Mouse (Mus musculus): ENCODE measurements around the gene 1700016K19Rik.

Gene 1700016K19Rik

GRCm38 (mm10) chr11:76037581-76038294 is 38.0 kb downstream of the 1700016K19Rik start:
- DNase-seq: peak; percentile 97

DNA sequence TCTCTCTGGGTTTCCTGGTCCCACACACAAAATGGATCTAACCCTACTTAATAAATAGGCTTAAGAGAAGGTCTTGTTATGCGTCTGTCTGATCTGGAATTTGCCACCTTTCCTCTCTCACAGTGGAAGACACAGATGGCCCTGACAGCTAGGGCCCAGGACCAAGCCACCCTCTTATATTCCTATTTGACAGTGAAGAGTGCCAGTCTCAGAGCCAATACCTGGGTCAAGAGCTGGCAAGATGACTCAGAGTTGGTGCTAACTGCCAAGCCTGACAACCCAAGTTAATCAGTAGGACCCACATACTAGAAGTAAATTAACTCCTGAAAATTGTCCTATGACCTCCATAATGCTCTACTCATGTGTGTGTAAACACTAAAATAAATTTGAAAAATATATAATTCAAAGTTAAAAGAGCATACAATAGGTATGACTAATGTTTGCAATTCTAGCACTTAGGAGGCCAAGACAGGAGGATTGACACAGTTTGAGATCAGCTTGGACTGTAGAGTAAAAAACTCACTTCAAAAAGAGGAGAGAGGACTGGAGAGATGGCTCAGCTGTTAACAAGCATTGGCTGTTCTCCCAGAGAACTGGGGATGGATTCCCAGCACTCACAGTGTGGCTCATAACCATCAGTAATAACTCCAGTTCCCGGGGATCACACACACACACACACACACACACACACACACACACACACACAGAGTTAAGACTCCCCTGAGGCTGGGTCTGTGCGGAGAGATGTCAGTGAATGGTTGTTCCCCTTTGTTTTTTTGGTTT is 39.8 kb downstream of the 1700016K19Rik start:
- no peak for DNase-seq

- no peak for DNase-seq
Observed at GRCm38 (mm10) chr11:76040106-76040505, 40.4 kb downstream of the 1700016K19Rik start.

DNA sequence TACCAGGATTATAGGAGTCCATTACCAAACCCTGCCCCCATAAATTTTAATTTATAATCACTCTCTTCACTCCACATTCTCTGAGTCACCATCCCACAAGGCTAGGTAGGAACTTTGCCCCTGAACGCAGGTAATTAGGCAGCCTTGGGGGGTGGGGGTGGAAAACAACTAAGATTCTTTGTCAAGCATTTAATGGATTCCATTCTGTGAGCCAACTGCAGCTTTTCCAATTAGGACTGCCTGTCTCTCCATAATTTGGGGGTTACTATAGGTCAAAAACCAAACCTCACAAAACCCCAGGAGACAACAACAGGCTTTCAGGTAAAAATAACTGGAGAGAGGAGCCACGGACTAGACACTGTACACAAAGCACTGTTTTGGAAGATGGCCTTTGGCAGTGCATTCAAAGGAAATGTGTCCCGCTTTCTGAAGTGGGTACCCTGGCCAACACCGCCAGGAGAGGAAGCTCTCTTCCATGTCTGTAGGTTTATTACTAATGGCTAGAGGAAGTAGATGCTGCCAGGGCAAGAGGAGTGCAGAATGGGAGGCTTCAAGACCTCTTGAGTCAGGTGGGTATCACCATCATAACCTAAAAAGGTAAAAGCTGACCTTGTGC is 41.2 kb downstream of the 1700016K19Rik start:
- DNase-seq: no peak

GRCm38 (mm10) chr11:76042041-76042638 is 42.4 kb downstream of the 1700016K19Rik start:
- DNase-seq: peak; percentile 96

GRCm38 (mm10) chr11:76042882-76043281 is 43.2 kb downstream of the 1700016K19Rik start:
- DNase-seq: peak; percentile 99

DNA sequence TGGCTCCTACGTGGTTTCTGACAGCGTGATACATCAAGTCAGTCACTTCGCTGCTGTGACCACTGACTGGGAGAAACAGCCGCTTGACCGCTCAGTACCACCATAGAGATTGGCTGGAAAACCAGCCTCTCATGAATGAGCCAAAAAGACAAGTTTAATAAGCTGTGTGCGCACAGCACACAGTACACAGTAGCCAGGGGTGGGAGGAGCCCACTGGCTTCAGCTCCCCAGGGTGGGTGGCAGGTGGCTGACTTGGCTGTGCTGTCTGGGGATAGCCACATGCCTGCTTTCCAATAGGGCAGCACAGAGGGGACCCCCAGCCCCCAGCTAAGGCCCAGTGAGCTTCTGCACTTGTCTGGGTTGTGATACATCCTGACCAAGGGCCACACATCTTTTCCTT is 44.8 kb downstream of the 1700016K19Rik start:
- DNase-seq: no peak

DNA sequence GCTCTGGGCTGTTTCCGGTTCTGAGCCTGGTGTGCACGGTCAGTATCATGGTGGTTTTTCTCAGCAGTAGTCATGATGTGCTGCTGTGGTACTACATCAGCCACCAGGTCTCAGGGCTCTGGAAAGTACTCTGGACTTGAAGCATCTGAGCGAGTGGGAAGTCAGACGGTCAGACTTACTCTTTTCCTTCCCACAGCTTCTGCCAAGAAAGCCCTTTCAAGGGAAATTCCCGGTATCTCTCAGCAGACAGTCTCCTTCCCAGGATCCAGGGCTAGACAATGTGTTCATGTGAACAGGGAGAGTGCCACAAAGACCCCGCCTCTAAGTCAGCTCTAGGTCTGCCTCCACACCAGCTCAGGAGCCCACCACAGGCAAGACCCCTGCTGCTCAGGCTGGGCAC is 45.7 kb downstream of the 1700016K19Rik start:
- DNase-seq: peak; percentile 94

GRCm38 (mm10) chr11:76050509-76050908 is 50.8 kb downstream of the 1700016K19Rik start:
- DNase-seq: no peak

GRCm38 (mm10) chr11:76050967-76051512 is 51.3 kb downstream of the 1700016K19Rik start:
- no peak for DNase-seq

- DNase-seq: no peak
Observed at GRCm38 (mm10) chr11:76052496-76052895, 52.8 kb downstream of the 1700016K19Rik start.
